Mouse (Mus musculus) heart, embryonic 16.5 days (tissue): ENCODE results near the gene Pld1. TPM values are rescaled to one million over a fixed set of nuclear protein-coding genes. Genes with fewer than 3 reads are reported as not detected.

Experiments
- ATAC-seq: fragments of 200-750 bp; cut with Nextera tagmentation; replicated peaks from 2 replicates; pipeline ENCODE4 v1.8.0; 2017; ENCODE audit warnings: moderate number of reproducible peaks; ENCODE audit not compliant: insufficient read depth, low FRiP score; ENCODE audit errors: extremely low read depth
- H3K27ac ChIP-seq: fragments of 300-500 bp; sonication (generic); 2 replicates; pipeline ENCODE4 v1.5.1; 2014; ENCODE audit warnings: mild to moderate bottlenecking, low read length, control low read depth, moderate library complexity
- H3K27me3 ChIP-seq: fragments of 300-500 bp; sonication (generic); 2 replicates; pipeline ENCODE4 v1.6.1; 2014; ENCODE audit warnings: low read length, mixed read lengths; ENCODE audit not compliant: control insufficient read depth, insufficient read depth
- H3K36me3 ChIP-seq: fragments of 300-500 bp; sonication (generic); 2 replicates; pipeline ENCODE4 v1.6.1; 2014; ENCODE audit not compliant: control insufficient read depth, insufficient read depth
- H3K4me1 ChIP-seq: fragments of 300-500 bp; sonication (generic); 2 replicates; pipeline ENCODE4 v1.6.1; 2014; ENCODE audit warnings: low read length, mixed read lengths; ENCODE audit not compliant: control insufficient read depth, insufficient read depth
- H3K4me2 ChIP-seq: fragments of 300-500 bp; sonication (generic); 2 replicates; pipeline ENCODE4 v1.6.1; 2014; ENCODE audit warnings: low read depth, mild to moderate bottlenecking, control low read depth, low read length
- H3K4me3 ChIP-seq: fragments of 300-500 bp; sonication (generic); 2 replicates; pipeline ENCODE4 v1.5.1; 2014; ENCODE audit warnings: mild to moderate bottlenecking, control low read depth, low read length
- H3K9ac ChIP-seq: fragments of 300-500 bp; sonication (generic); 2 replicates; pipeline ENCODE4 v1.6.1; 2014; ENCODE audit warnings: low read length, control low read depth
- H3K9me3 ChIP-seq: fragments of 300-500 bp; sonication (generic); replicated peaks from 2 replicates; pipeline ENCODE4 v1.6.1; 2016; ENCODE audit warnings: low read length; ENCODE audit not compliant: control insufficient read depth
- WGBS: fragments of 180-500 bp; shearing (Covaris S2); extraction: QIAGEN DNeasy Blood & Tissue Kit; methylation state at CpG from one replicate; pipeline ENCODE4 v1.1.7; 2014; 5-methylcytosine and 5-hydroxymethylcytosine counted together
- polyA plus RNA-seq: library from polyadenylated mRNA; unstranded; fragments of >200 nt; fragmentation: Nextera tagmentation; extraction: Ambion mirVana; gene quantifications from 2 replicates; pipeline ENCODE4 v1.2.1, GENCODE M21; 2015

Pld1 gene
- 7.8 and 8.3 TPM in 2 replicates for polyA plus RNA-seq

GRCm38 (mm10) chr3:27938381-27939323 is at the start of gene Pld1:
Gene Pld1 (plus strand): TSS chr3:27938695.
- Histone ChIP-seq H3K4me1 (peaks cover 18% of the 10 kb centered on the region), H3K4me2 (peak within 1 kb of the TSS; percentile 85), H3K9ac (peak within 1 kb of the TSS; percentile 86), H3K4me3 (peak within 1 kb of the TSS; percentile 88), H3K27me3 (no peaks in the 10 kb centered on the region), H3K36me3 (no peaks in the 10 kb centered on the region), H3K9me3 (no peaks in the 10 kb centered on the region), H3K27ac (peak within 1 kb of the TSS; percentile 90)
- peak; percentile 94 for ATAC-seq
- WGBS = under 1% methylated on average over 68 of the region's 68 CpGs

- H3K27me3 ChIP-seq = no peaks in the 10 kb centered on the region
- 65% methylated on average over 8 of the region's 8 CpGs for WGBS
- peak within 1 kb of the TSS; percentile 25; the same call in 1 of the 2 replicates for H3K27ac ChIP-seq
- no peaks in the 10 kb centered on the region for H3K36me3 ChIP-seq
- H3K9ac ChIP-seq = no peak within 1 kb of the TSS
- H3K9me3 ChIP-seq = no peaks in the 10 kb centered on the region
- ATAC-seq = no peak
- no peak within 1 kb of the TSS for H3K4me3 ChIP-seq
- no peak within 1 kb of the TSS for H3K4me2 ChIP-seq
- peaks cover 7% of the 10 kb centered on the region; the same call in 1 of the 2 replicates for H3K4me1 ChIP-seq
These were observed 42.1 kb upstream of the Pld1 start, which contains the start of gene Tmem212 for GRCm38 (mm10) chr3:27896318-27896892. Gene Tmem212 (minus strand): TSS chr3:27896368.

DNA sequence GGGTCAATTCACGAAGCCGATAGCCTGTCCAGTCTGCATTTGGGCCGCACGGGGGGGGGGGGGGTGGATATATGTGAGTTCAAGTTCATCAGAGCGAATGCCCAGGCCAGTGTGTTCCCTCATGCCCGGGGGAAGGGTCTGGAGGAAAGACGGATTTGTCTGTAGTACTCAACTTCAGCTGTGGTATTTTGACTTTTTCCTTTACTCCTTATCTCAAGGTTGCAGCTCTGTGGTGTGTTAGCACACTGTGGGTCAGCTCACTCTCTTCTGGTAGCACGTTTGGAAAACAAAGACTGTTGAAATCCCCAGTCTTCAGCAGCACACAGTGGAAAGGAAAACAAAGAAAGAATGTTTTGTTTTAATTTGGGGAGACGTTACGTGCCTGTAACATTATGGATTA is 40.3 kb upstream of the Pld1 start:
- Histone ChIP-seq H3K4me1 (peaks cover 7% of the 10 kb centered on the region; the same call in 1 of the 2 replicates), H3K27me3 (no peaks in the 10 kb centered on the region), H3K9me3 (0 out of 2 replicates have a peak, but pooled peaks cover 2% of the 10 kb centered on the region), H3K27ac (peak overlapping the region; percentile 41), H3K4me2 (no peak overlapping the region), H3K4me3 (no peak overlapping the region), H3K9ac (no peak overlapping the region), H3K36me3 (no peaks in the 10 kb centered on the region)
- 0 out of 2 replicates have a peak, but pooled peaks have one; percentile 43 for ATAC-seq
- 58% methylated on average over 10 of the region's 10 CpGs for WGBS

GRCm38 (mm10) chr3:27899012-27899726 is 39.3 kb upstream of the Pld1 start:
- peak; percentile 57; the same call in 1 of the 2 replicates for ATAC-seq
- Histone ChIP-seq H3K4me3 (no peak overlapping the region), H3K27ac (peak overlapping the region; percentile 41), H3K4me2 (no peak overlapping the region), H3K27me3 (no peaks in the 10 kb centered on the region), H3K9me3 (0 out of 2 replicates have a peak, but pooled peaks cover 2% of the 10 kb centered on the region), H3K4me1 (peaks cover 7% of the 10 kb centered on the region; the same call in 1 of the 2 replicates), H3K9ac (no peak overlapping the region), H3K36me3 (no peaks in the 10 kb centered on the region)
- WGBS = 48% methylated on average over 13 of the region's 13 CpGs

DNA sequence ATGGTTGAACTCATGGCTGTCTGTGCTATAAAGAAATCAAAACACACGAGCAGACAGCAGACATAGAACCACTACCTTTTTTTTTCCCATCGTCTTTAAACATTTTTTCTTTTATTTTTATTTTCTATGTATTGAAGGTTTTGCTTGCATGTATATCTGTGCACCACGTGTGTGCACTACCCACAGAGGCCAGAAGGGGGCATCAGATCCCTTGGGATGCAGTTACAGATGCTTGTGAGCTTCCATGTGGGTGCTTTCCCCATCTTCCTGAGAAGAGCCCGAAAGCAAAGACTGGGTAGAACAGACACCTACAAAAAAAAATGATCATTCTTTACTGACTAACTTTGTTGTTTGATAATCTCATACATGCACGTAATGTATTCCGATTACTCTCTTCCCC is 36.6 kb upstream of the Pld1 start:
- Histone ChIP-seq H3K36me3 (no peaks in the 10 kb centered on the region), H3K9me3 (0 out of 2 replicates have a peak, but pooled peaks cover 2% of the 10 kb centered on the region), H3K27ac (no peak overlapping the region), H3K9ac (no peak overlapping the region), H3K4me3 (no peak overlapping the region), H3K4me1 (peaks cover 18% of the 10 kb centered on the region), H3K27me3 (no peaks in the 10 kb centered on the region), H3K4me2 (no peak overlapping the region)
- WGBS = 90% methylated on average over 6 of the region's 6 CpGs
- ATAC-seq = no peak

DNA sequence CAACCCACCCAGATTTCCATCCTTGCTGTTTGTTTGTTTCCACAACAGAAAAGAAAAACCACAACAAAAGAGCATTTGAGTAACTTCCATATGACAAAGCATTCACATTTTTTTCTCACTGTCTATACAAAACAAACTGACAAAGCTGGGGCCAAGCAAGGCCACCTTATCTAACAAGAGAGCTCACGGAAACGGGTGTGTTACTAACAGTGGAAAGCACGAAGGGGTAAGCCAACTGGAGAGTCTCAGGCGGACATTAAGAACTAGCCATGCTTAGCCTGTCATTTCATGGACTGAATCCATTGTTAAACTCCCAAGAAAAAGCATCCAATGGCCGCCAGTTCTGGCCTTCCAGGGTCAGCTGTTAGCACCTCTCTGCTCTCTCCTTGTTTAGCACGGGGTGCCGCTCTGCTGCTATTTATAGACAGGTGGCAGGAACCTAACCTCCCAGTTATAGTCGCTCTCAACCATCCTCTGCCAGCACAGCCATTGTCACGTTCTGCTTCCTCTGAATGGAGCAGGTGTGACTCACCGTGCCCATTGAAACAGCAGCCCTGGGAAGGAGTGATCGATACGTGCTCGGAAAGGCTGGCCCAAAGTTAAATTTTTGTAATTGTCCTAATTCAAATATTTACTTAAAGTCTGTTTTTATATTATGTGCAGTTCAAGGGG is 33.7 kb upstream of the Pld1 start:
- Histone ChIP-seq H3K27ac (peak overlapping the region; percentile 82), H3K9ac (no peak overlapping the region), H3K27me3 (no peaks in the 10 kb centered on the region), H3K9me3 (peaks cover 11% of the 10 kb centered on the region), H3K4me3 (no peak overlapping the region; the same call in 1 of the 2 replicates), H3K36me3 (no peaks in the 10 kb centered on the region), H3K4me2 (peak overlapping the region; percentile 30), H3K4me1 (peaks cover 11% of the 10 kb centered on the region)
- 16% methylated on average over 13 of the region's 13 CpGs for WGBS
- ATAC-seq = peak; percentile 91

GRCm38 (mm10) chr3:27906647-27907209 is 31.8 kb upstream of the Pld1 start:
- Histone ChIP-seq H3K9ac (no peak overlapping the region), H3K27ac (no peak overlapping the region), H3K4me1 (peaks cover 11% of the 10 kb centered on the region), H3K4me3 (no peak overlapping the region), H3K9me3 (peaks cover 14% of the 10 kb centered on the region), H3K36me3 (no peaks in the 10 kb centered on the region), H3K27me3 (no peaks in the 10 kb centered on the region), H3K4me2 (no peak overlapping the region)
- 83% methylated on average over 7 of the region's 7 CpGs for WGBS
- ATAC-seq = no peak

- Histone ChIP-seq H3K27me3 (no peaks in the 10 kb centered on the region), H3K9ac (no peak overlapping the region), H3K4me3 (no peak overlapping the region), H3K4me1 (peaks cover 11% of the 10 kb centered on the region), H3K36me3 (no peaks in the 10 kb centered on the region), H3K4me2 (no peak overlapping the region), H3K9me3 (peaks cover 12% of the 10 kb centered on the region), H3K27ac (no peak overlapping the region)
- ATAC-seq = no peak
- 46% methylated on average over 2 of the region's 2 CpGs for WGBS
These were observed 31.2 kb upstream of the Pld1 start for GRCm38 (mm10) chr3:27907301-27907700.
